Mouse (Mus musculus) stomach, postnatal 0 days (tissue): ENCODE measurements around the gene Olfr1417.

ENCODE experiments used
- CTCF ChIP-seq: IDR thresholded peaks from 2 replicates; pipeline ENCODE4 v1.5.1; 2016; ENCODE audit warnings: antibody characterized with exemption, low read depth, mild to moderate bottlenecking, moderate library complexity
- EP300 ChIP-seq: optimal IDR thresholded peaks from 2 replicates; pipeline ENCODE3; 2016; ENCODE audit warnings: antibody characterized with exemption

GRCm38 (mm10) chr19:11794447-11794846, 44.6 kb downstream of the Olfr1417 start:
- no peak for TF ChIP-seq CTCF
- no peak for TF ChIP-seq EP300
